Mouse (Mus musculus) thymus, adult 2 months (tissue): ENCODE results near the gene Eif5.

ENCODE experiments used
- CTCF ChIP-seq: fragments of 200-500 bp; IDR thresholded peaks from 2 replicates; pipeline ENCODE4 v1.5.1; 2012; ENCODE audit warnings: mild to moderate bottlenecking, control low read depth, low read length, moderate library complexity, borderline replicate concordance; ENCODE audit not compliant: control insufficient read depth, poor library complexity, insufficient read depth; ENCODE audit errors: extremely low read depth
- POLR2A ChIP-seq: fragments of 200-500 bp; IDR thresholded peaks from 2 replicates; pipeline ENCODE4 v1.6.1; 2012; ENCODE audit warnings: mild to moderate bottlenecking, low read length, control low read depth, moderate library complexity; ENCODE audit not compliant: control insufficient read depth, poor library complexity, insufficient read depth; ENCODE audit errors: extremely low read depth

DNA sequence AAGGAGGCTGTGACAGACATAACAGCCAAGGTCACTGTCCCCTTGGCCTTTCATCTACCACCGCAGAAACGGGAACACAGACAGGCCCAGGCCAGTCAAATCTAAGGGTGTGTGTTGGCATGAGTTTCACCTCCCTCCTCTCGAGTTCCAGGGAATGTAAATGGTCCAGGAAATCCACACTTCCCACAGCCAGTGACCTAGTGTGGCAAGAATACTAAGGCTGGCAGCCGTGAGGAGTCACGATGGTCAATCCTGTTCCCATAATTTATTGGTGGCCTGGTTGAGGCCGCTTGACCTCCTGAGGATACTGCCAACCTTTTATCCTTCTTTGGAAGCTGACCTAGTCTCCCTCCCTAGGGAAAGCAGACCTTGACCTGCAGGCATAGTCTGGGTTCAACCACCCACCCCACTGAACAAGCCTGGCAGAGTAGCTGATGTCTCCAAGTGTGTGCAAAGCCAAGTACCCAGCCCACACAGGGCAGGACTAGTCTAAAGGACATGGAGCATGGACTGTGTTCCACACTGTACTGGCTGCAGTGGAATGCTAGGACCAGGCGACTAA lies 23.5 kb upstream of the Eif5 start:
- TF ChIP-seq CTCF (no peak), POLR2A (no peak)
